In genomic region chr10:128920736-128921161, GRCm38 (mm10) we compare ENCODE assay signal across 9 mouse cellular contexts. TPM values are rescaled to one million over a fixed set of nuclear protein-coding genes. Genes with fewer than 3 reads are reported as not detected.
DNase-seq lines count a peak whose midpoint lies in the region; ATAC-seq and TF ChIP-seq lines count a peak whose summit lies in the region.
"Had no signal": no experiment of that assay in that cellular context is flagged by ENCODE, and none has a peak within 500 bp of the region (broad histone marks: within the 10 kb centered on the region; RNA-seq: fewer than 3 reads in every experiment).

No protein-coding gene starts in this region.

- peaks cover 35% of the 10 kb centered on the region for H3K79me2 ChIP-seq in C2C12 (ENCODE audit: control insufficient read depth, insufficient read depth)

- H3K79me3 ChIP-seq in C2C12 (ENCODE audit: low read depth), result peaks cover 3% of the 10 kb centered on the region

- peaks cover 24% of the 10 kb centered on the region for H3K36me3 ChIP-seq in heart, embryonic 10.5 days
- H3K36me3 ChIP-seq in C2C12 (ENCODE audit: control insufficient read depth, insufficient read depth), result peaks cover 31% of the 10 kb centered on the region
- H3K36me3 ChIP-seq in embryonic facial prominence, embryonic 10.5 days (replicated peaks), result peaks cover 42% of the 10 kb centered on the region
- peaks cover 13% of the 10 kb centered on the region; the same call in 1 of the 2 replicates for H3K36me3 ChIP-seq in midbrain, embryonic 14.5 days (ENCODE audit: control insufficient read depth, insufficient read depth, low read length)

- H3K4me2 ChIP-seq in midbrain, embryonic 14.5 days (ENCODE audit: low read length), result no peak overlapping the region

- peak; percentile 56 to 74 for DNase-seq in heart, adult 9 months (ENCODE audit: low spot score in 2 of 2)
- DNase-seq in heart, embryonic 10.5 days (ENCODE audit: low spot score), result no peak
- DNase-seq in embryonic facial prominence, embryonic 10.5 days (ENCODE audit: low spot score), result peak; percentile 60
- peak; percentile 46 for DNase-seq in kidney, adult 18-20 months
- no peak for DNase-seq in frontal cortex, postnatal 10 days (ENCODE audit: low spot score in 2 of 2)
- no peak for DNase-seq in thymus, adult 18-20 months
- no peak for DNase-seq in midbrain, embryonic 14.5 days
- DNase-seq: liver, postnatal 0 days had no signal

- no peak for TF ChIP-seq CTCF in C2C12 (IDR thresholded peaks at IDR 0.05; ENCODE audit: control insufficient read depth, insufficient read depth, insufficient read length)

- no peaks in the 10 kb centered on the region for H3K9me3 ChIP-seq in heart, embryonic 10.5 days
- H3K9me3 ChIP-seq in embryonic facial prominence, embryonic 10.5 days, result no peaks in the 10 kb centered on the region
- H3K9me3 ChIP-seq in midbrain, embryonic 14.5 days (ENCODE audit: control insufficient read depth, low read length), result no peaks in the 10 kb centered on the region

- peak overlapping the region; percentile 20 for H3ac ChIP-seq in C2C12 (ENCODE audit: control insufficient read depth, insufficient read length, low read depth)

- no peak for ATAC-seq in midbrain, embryonic 14.5 days (ENCODE audit: low FRiP score, low TSS enrichment)
- ATAC-seq: liver, postnatal 0 days had no signal

- peaks cover 42% of the 10 kb centered on the region for H3K4me1 ChIP-seq in heart, embryonic 10.5 days
- peaks cover 51% of the 10 kb centered on the region for H3K4me1 ChIP-seq in embryonic facial prominence, embryonic 10.5 days
- peaks cover 15% of the 10 kb centered on the region for H3K4me1 ChIP-seq in midbrain, embryonic 14.5 days (ENCODE audit: control insufficient read depth, insufficient read depth, low read length)

- H3K27ac ChIP-seq in heart, embryonic 10.5 days, result no peak overlapping the region
- H3K27ac ChIP-seq in embryonic facial prominence, embryonic 10.5 days (replicated peaks), result no peak overlapping the region; the same call in 1 of the 2 replicates
- no peak overlapping the region for H3K27ac ChIP-seq in midbrain, embryonic 14.5 days (replicated peaks; ENCODE audit: low read depth, low read length)

- H3K9ac ChIP-seq in midbrain, embryonic 14.5 days (replicated peaks; ENCODE audit: low read length), result no peak overlapping the region
- H3K9ac ChIP-seq: liver, postnatal 0 days had no signal

- WGBS in heart, embryonic 10.5 days, result 65% methylated on average over 3 of the region's 3 CpGs
- WGBS in embryonic facial prominence, embryonic 10.5 days, result 40% methylated on average over 3 of the region's 3 CpGs
- 81% methylated on average over 3 of the region's 3 CpGs for WGBS in midbrain, embryonic 14.5 days

- no peak overlapping the region for H3K4me3 ChIP-seq in heart, embryonic 10.5 days
- H3K4me3 ChIP-seq in C2C12 (ENCODE audit: insufficient read depth, poor library complexity, severe bottlenecking), result no peak overlapping the region
- 0 out of 2 replicates have a peak overlapping the region, but pooled peaks have one; percentile 85 for H3K4me3 ChIP-seq in embryonic facial prominence, embryonic 10.5 days
- no peak overlapping the region for H3K4me3 ChIP-seq in midbrain, embryonic 14.5 days (replicated peaks; ENCODE audit: low read depth, low read length)

- H3K27me3 ChIP-seq in heart, embryonic 10.5 days (ENCODE audit: insufficient read depth, poor library complexity, severe bottlenecking), result no peaks in the 10 kb centered on the region
- H3K27me3 ChIP-seq in C2C12 (ENCODE audit: control insufficient read depth, insufficient read depth, insufficient read length), result no peaks in the 10 kb centered on the region
- H3K27me3 ChIP-seq in embryonic facial prominence, embryonic 10.5 days (replicated peaks; ENCODE audit: low read depth, poor library complexity, severe bottlenecking), result no peaks in the 10 kb centered on the region
- no peaks in the 10 kb centered on the region for H3K27me3 ChIP-seq in midbrain, embryonic 14.5 days (ENCODE audit: control insufficient read depth, insufficient read depth, low read length)

TF ChIP-seq in C2C12, 6 proteins besides CTCF, POLR2A, EP300 and RAD21:
- no peak for TF ChIP-seq FOSL1 (IDR thresholded peaks at IDR 0.05; ENCODE audit: insufficient read depth, low read length, poor library complexity, severe bottlenecking)
- TF ChIP-seq CEBPB (IDR thresholded peaks at IDR 0.05; ENCODE audit: low read depth), result no peak
- TF ChIP-seq USF1 (IDR thresholded peaks at IDR 0.05; ENCODE audit: low read depth), result no peak
- no peak for TF ChIP-seq MYOG (IDR thresholded peaks at IDR 0.05; ENCODE audit: control insufficient read depth, extremely low read depth, insufficient read length)
- no peak for TF ChIP-seq MAX (IDR thresholded peaks at IDR 0.05)
- TF ChIP-seq MYOD1 (IDR thresholded peaks at IDR 0.05; ENCODE audit: control insufficient read depth, insufficient read length, low read depth), result no peak

RNA-seq across cellular contexts. Expression of gene Rdh5, which starts 1.9 kb away (rescaled TPM):
- polyA plus RNA-seq in heart, embryonic 10.5 days (2016; fragmentation: Nextera tagmentation; extraction: Ambion mirVana), result 8.8 and 9.9 TPM in 2 replicates
- 12.6 TPM for polyA plus RNA-seq in C2C12 (2012; fragmentation: generic; extraction: Trizol)
- polyA plus RNA-seq in embryonic facial prominence, embryonic 10.5 days (2016; fragmentation: Nextera tagmentation; extraction: Ambion mirVana), result 11.2 and 11.9 TPM in 2 replicates
- 11.6 and 15.2 TPM in 2 replicates for polyA plus RNA-seq in midbrain, embryonic 14.5 days (2014; fragmentation: Nextera tagmentation; extraction: Ambion mirVana)

RNA-seq across cellular contexts. Expression of gene Bloc1s1, which starts 3.1 kb away (rescaled TPM):
- 182 and 194 TPM in 2 replicates for polyA plus RNA-seq in heart, embryonic 10.5 days (2016; fragmentation: Nextera tagmentation; extraction: Ambion mirVana)
- polyA plus RNA-seq in C2C12 (2012; fragmentation: generic; extraction: Trizol), result 204 TPM
- 185 and 186 TPM in 2 replicates for polyA plus RNA-seq in embryonic facial prominence, embryonic 10.5 days (2016; fragmentation: Nextera tagmentation; extraction: Ambion mirVana)
- polyA plus RNA-seq in midbrain, embryonic 14.5 days (2014; fragmentation: Nextera tagmentation; extraction: Ambion mirVana), result 249 and 282 TPM in 2 replicates

RNA-seq across cellular contexts. Expression of gene Itga7, which starts 12.9 kb away (rescaled TPM):
- polyA plus RNA-seq in heart, embryonic 10.5 days (2016; fragmentation: Nextera tagmentation; extraction: Ambion mirVana), result 1.1 and 1.3 TPM in 2 replicates
- 100 TPM for polyA plus RNA-seq in C2C12 (2012; fragmentation: generic; extraction: Trizol)
- polyA plus RNA-seq in embryonic facial prominence, embryonic 10.5 days (2016; fragmentation: Nextera tagmentation; extraction: Ambion mirVana), result 1.8 and 2.7 TPM in 2 replicates
- 3.4 and 4.9 TPM in 2 replicates for polyA plus RNA-seq in midbrain, embryonic 14.5 days (2014; fragmentation: Nextera tagmentation; extraction: Ambion mirVana)

RNA-seq across cellular contexts. Expression of gene Cd63, which starts 20.0 kb away (rescaled TPM):
- polyA plus RNA-seq in heart, embryonic 10.5 days (2016; fragmentation: Nextera tagmentation; extraction: Ambion mirVana), result 313 and 322 TPM in 2 replicates
- polyA plus RNA-seq in C2C12 (2012; fragmentation: generic; extraction: Trizol), result 2,043 TPM
- 274 and 319 TPM in 2 replicates for polyA plus RNA-seq in embryonic facial prominence, embryonic 10.5 days (2016; fragmentation: Nextera tagmentation; extraction: Ambion mirVana)
- 120 and 138 TPM in 2 replicates for polyA plus RNA-seq in midbrain, embryonic 14.5 days (2014; fragmentation: Nextera tagmentation; extraction: Ambion mirVana)

RNA-seq across cellular contexts. Expression of gene Gdf11, which starts 29.2 kb away (rescaled TPM):
- 4.6 and 5.7 TPM in 2 replicates for polyA plus RNA-seq in heart, embryonic 10.5 days (2016; fragmentation: Nextera tagmentation; extraction: Ambion mirVana)
- polyA plus RNA-seq in C2C12 (2012; fragmentation: generic; extraction: Trizol), result 17.0 TPM
- polyA plus RNA-seq in embryonic facial prominence, embryonic 10.5 days (2016; fragmentation: Nextera tagmentation; extraction: Ambion mirVana), result 11.8 and 12.0 TPM in 2 replicates
- 7.9 and 9.6 TPM in 2 replicates for polyA plus RNA-seq in midbrain, embryonic 14.5 days (2014; fragmentation: Nextera tagmentation; extraction: Ambion mirVana)

Comparison
In these comparisons a context has a peak if more than half of its experiments do, and no peak if none do; other contexts are left out.
1. DNase-seq: peak in heart, adult 9 months (2 of 2), embryonic facial prominence, embryonic 10.5 days (single experiment) and kidney, adult 18-20 months (single experiment); none in heart, embryonic 10.5 days (single experiment), frontal cortex, postnatal 10 days (0 of 2), thymus, adult 18-20 months (0 of 2) and midbrain, embryonic 14.5 days (single experiment).
2. RNA of gene Itga7, which starts 12.9 kb away (polyA plus RNA-seq): 100 TPM in C2C12 (single experiment); 3.4 to 4.9 TPM in midbrain, embryonic 14.5 days, 1.8 to 2.7 TPM in embryonic facial prominence, embryonic 10.5 days and 1.1 to 1.3 TPM in heart, embryonic 10.5 days; every median in the first group is over 10 times any median in the second.